Mouse (Mus musculus) frontal cortex, postnatal 10 days (tissue): ENCODE data around the gene Gm525.
"Not testable (repeated sequence)": the region's sequence is repeated elsewhere in the genome, so short reads cannot be mapped to it uniquely, and the experiment has no call there.

ENCODE experiments used
- DNase-seq, 2 experiments: peaks; one replicate each; pipeline ENCODE4 v3.0.0; 2022; ENCODE audit warnings: low spot score in 2 of 2, mixed read lengths in 1 of 2

Gene Gm525

DNA sequence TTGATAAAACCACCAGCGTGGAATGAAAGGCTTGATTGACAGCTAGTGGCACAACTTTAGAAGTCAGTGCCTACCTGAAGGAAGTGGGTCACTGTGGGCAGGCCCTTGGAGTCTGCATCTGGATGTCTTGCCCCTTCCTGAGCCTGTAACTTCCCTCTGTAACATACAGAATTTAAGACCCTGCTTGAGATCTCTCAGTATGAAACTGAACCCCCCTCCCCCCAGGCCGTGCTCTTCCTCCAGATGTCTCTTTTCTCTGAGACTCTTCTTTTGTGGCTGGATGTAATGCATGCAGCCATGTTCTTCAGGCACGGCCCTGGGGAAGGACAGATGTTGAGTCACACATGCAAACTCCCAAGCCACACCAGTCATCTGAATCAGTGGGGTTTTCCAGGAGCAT is 21.7 kb downstream of the Gm525 start:
- no peak for DNase-seq

DNA sequence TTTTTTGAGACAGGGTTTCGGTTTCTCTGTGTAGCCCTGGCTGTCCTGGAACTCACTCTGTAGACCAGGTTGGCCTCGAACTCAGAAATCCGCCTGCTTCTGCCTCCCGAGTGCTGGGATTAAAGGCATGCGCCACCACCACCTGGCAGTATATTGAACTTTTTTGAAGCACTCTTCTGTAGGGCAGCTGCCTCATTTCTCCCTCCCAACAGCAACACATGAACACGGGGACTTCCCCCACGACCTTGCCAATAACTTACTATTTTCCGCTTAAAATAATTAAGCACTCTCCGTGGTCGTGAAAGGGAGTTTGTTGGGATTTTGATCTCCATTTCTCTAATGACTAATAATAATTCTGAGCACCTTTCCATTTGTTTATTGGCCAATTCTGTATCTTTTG is 23.7 kb downstream of the Gm525 start:
- not testable (repeated sequence) for DNase-seq

DNA sequence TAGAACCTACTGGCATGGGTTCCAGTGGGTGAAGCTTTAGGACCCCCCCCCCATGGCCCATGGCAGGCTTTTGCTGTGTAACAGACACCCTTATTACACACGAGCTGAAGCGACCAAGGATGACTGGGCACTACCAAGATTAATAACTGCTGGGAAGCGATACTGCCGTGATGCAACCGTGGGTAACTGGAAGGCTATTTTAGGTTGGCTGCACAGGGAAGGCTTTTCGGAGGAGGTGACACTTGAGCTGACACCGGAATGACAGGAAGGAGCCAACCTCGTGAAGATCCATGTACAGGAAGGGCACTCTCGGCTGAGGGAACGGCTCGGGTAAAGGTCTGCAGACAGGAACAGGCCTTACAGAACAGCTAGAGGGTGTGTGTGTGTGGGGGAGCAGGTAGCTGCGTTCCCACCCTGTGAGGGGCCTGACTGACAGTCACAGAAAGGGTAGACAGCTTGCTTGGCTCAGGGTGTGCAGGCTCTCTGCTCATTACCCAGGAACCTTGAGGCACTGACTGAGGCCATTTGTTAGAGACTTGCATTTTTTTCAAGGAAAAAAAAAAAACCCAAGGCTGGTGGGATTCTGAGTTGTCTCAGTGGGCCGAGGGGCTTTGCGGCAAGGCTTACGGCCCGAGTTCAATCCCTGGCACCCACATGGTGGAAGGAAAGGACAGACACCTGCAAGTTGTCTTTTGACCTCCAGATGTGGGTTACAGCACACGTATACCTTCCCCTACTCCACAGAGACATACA is 24.6 kb downstream of the Gm525 start:
- no peak for DNase-seq

DNA sequence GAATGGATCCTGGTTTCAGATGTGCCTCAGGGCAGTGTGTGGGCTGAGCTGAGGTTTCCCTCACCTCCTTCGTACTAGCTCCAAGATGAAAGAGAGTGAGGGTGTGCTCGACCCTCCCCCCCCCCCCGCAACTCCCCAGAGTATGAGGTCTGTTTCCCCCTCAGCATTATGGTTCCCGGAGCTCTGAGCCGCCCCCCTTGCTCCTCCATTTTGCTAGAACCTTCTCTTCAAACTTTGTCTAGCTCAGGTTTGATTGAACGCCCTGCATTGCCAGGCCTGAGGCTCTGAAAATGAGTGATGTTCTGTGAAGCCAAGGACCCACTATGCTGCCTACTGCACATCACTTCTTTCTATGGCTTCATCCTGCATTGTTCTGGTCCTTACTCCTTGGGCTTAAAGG is 25.3 kb downstream of the Gm525 start:
- no peak for DNase-seq

DNA sequence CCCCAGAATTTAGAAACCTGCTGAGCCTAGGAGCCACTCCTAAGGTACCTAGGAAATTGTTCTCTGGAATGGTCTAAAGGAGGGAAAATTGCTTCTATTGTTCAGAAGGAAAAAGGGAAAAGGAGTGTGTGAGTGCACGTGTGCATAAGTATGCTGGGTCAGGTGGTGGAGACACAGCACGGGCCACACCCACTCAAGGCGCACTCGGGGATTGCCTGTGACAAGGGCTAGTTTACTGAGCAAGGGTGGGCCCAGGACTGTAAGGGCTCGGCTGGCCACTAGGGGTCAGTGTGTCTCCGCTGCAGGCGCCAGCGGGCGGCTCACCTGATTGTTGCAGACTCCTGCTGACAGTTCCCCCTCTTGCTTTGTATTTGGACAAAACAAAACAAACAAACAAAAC is 26.8 kb downstream of the Gm525 start:
- peak; percentile 64 to 78 for DNase-seq

DNA sequence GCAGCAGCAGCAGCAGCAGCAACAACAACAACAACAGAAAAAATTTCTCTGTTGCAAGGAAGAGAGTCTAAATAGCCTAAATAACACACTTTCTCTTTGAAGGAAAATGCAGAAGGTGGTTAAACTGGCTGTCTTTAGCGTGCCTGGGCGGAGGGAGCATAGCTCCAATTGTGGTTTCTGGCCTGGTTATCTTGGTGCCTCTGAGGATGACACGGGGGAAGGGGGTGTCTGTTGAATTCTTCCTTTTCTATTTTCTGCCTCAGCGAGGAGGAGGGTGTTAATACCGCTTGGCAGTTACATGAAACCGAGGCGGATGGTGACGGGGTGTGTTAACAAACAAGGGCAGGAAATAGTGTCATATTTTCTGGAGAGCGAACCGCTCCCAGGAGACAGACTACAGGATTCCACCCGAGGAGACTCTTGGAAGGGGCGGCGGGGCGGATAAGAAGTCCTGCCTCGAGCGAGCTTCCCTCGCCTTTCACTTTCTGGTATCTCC is 27.2 kb downstream of the Gm525 start:
- peak; percentile 44 to 46 for DNase-seq

DNA sequence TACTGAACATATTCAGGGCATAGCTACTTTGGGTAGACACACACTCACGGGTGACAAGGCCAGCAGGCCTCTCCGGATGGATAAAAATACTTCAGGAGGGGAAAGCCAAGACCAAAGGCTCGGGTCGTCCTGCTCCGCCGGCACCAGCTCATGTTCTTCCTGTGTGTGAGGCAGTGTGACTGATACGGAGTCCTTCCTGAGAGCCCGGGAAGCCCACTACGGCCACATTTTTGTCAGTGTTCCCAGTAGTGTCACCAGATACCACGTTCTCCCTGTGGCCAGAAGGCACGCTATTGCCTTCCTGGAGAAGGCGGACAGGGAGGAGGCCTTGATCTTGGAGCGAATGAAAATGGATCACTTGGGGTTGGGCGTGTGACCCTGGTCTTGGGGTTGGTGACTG is 29.5 kb downstream of the Gm525 start:
- no peak for DNase-seq

DNA sequence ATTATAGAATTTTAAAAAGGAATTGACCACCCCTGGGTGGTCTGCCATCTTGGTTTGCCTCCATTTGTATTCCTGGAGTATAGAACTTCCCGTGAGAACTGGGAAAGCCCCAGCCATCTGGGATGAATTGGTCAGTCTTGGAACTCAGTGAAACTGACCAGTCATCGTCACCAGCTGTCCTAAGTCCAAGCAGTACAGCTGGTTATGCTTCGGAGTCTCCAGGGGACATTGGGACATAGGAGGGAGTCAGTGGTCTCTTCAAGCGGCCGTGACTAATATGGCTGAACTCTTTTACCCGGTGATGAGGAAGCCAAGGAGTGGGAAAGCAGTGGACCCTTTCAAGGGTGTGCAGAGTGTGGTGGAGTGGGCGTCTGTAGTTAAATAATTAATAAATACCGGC is 31.6 kb downstream of the Gm525 start:
- DNase-seq, result no peak

DNA sequence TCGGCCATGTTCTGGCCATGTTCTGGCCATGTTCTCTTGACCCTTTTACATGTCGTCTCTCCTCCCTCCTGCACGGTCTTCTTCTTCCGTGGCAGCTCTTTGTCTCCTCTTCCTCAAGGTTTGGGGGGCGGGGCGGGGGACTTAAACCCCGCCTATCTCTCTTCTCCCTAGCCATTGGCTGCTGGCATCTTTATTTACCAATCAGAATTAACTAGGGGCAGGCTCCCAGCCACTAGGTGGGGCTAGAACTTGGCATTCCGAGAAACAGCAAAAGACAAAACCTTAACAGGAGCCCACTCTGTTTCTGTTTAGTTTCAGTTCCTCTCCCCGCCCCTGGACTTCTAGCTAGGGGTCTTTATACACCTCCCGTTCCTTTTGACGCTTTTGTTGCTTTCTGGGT is 32.2 kb downstream of the Gm525 start:
- no peak for DNase-seq

DNA sequence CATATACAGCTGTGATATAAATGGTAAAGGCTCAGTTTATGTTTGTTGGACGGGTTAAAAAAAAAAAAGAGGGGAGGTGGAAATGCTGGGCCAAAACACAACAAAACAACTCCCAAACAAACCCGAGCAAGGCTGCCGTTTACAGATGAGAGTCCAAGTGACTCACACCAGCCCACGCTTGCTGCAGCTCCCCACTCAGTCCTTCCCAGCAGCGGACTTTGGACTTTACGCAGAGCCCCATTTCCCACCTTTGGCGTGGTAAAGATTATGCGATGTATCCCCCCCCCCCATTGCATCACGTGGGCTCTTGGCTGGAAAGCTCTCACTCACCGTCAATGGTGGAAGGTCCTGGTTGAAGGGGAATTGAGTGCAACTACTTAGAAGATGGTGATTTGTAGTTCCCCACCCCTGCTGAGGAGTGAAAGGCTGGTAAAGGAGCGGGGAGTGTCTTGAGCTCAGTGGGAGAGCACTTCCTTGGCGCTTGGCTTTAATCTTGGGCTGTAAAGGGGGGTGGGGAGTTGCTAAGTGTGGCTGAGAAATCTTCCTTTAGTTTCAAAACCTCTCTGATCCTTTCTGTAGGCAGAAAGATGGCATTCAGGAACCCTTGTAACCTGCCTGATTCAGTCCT is 33.7 kb downstream of the Gm525 start:
- no peak for DNase-seq

DNA sequence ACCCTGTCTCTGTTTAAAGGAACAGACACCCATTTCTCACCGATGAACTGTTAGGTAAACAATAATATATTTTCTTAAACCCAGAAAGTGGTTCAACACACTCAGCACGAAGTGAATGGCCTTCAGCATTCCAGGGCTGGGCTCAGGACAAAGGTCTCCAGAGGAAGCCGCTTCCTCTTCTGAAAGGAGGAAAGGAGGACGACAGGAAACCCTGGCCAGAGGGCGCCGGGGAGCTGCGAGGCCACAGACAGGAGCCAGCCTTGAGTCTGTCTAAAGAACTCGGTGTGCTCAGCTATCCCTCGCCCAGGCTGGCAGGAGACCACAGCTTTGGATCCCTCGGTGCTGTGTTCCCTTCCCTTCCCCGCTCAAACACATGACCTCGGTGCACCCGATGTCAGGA is 50.8 kb downstream of the Gm525 start:
- no peak for DNase-seq

DNA sequence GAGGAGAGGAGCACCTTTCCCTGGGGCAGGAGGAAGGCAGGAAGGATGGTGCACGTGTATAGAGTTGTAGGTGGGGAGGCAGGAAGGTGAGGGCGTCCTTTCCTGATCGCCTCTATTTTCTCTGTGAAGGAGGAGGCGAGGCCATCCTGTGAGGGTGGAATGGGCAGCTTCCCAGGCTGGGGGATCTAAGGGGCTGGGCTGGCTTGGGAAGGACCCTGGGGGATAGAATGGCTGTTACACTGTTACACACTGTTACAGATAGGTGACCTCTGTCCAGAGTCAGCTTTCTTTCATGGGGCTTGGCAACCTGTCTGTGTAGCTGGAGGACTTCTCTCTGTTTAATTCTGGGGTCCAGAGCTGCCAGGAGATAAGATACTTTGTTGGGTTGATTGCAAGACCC is 57.2 kb downstream of the Gm525 start:
- no peak for DNase-seq

DNA sequence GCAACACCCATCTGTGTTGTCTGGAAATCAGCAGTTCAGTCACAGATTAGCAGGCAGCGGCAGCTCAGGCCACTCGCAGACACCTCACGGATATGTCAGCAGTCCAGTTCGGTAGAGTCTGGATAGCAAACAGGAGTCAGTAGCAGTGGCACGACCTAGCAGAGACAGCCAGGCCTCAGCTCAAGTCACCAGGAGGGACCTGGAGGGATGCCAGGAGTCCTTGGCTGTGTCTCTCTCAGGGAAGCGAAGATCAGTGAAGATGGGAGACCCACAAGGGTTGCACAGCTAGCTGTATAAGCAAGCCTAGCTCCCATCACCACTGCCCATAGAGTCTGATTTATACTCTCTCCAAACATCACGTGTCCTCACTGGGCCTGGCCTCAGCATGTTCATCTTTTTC is 58.8 kb downstream of the Gm525 start:
- no peak for DNase-seq

DNA sequence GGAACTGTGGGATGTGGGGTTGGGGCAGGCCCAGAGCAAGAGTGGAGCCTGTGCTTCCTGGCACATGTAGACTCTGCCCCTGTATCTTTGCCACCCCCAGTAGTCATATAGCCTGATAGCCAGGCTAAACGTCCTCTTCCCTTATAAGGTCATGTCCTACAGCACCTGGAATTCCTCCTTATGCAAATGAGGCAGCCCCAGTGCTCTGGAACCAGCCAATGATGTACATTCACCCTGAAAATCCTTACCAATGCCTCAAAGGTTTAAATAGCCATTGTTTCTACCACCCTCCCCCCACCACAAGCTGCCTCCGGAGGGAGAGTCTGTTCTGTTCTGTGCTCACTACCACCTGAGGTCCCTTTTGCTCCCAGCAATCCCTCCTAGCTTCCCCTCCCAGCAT is 60.6 kb downstream of the Gm525 start:
- DNase-seq, result no peak

DNA sequence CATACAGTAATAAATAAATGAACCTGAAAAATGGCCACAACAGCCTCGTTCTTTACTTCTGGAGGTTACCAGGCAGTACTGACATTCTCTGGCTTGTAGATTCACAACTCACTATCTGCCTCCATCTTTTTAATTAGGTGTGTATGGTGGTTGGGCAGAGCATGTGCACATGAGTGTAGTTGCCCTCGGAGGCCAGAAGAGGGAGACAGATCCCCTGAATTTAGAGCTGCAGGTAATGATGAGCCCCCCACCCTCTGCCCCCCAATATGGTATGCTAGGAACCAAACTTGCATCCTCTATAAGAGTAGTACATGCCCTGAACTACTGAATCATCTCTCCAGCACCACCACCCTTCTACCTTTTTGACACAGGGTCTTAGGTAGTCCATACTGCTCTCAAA is 64.3 kb downstream of the Gm525 start:
- DNase-seq, result no peak
